Mouse (Mus musculus): ENCODE data around the gene Lmod1. TPM values are rescaled to one million over a fixed set of nuclear protein-coding genes. Genes with fewer than 3 reads are reported as not detected.

Gene Lmod1
- polyA plus RNA-seq, 1 experiment from 2014 or later = 3.1 TPM

GRCm38 (mm10) chr1:135405356-135405755, 80.7 kb downstream of the Lmod1 start:
- Histone ChIP-seq H3K27me3 (ENCODE audit: insufficient read depth, low read length) (no peaks in the 10 kb centered on the region), H3K4me1 (ENCODE audit: insufficient read depth) (no peaks in the 10 kb centered on the region), H3K9ac (no peak overlapping the region), H3K4me3 (ENCODE audit: low read depth, low read length) (no peak overlapping the region), H3K27ac (ENCODE audit: low read depth) (no peak overlapping the region), H3K36me3 (ENCODE audit: insufficient read depth) (peaks cover 98% of the 10 kb centered on the region), H3K4me2 (no peak overlapping the region), H3K9me3 (ENCODE audit: low read depth, low read length) (no peaks in the 10 kb centered on the region)
- no peak for ATAC-seq (ENCODE audit: insufficient read depth)
- 78% methylated on average over 7 of the region's 7 CpGs for WGBS
- no peak for TF ChIP-seq CTCF (IDR thresholded peaks at IDR 0.05; ENCODE audit: low read depth)
- DNase-seq = no peak

DNA sequence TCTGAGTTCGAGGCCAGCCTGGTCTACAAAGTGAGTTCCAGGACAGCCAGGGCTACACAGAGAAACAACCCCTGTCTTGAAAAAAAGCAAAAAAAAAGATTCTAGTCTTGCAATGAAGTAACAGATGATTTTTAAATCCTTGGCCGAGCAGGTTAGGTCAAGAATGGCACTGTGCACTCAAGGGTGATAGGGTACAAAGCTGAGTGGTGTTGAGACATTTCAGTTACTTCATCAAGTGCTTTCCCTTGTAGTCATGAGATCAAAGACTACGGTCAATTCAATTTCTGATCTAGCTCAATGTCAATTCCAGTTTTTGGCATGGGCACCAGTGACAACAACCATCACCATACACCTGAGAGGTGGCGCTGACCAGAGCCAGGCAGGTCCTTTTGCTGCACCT, 84.4 kb downstream of the Lmod1 start:
- no peak for ATAC-seq (ENCODE audit: insufficient read depth)
- no peaks in the 10 kb centered on the region for H3K9me3 ChIP-seq (ENCODE audit: low read depth, low read length)
- peaks cover 96% of the 10 kb centered on the region for H3K36me3 ChIP-seq (ENCODE audit: insufficient read depth)
- no peak for TF ChIP-seq CTCF (IDR thresholded peaks at IDR 0.05; ENCODE audit: low read depth)
- H3K27ac ChIP-seq (ENCODE audit: low read depth) = no peak overlapping the region
- H3K4me1 ChIP-seq (ENCODE audit: insufficient read depth) = 0 out of 2 replicates have a peak, but pooled peaks cover 3% of the 10 kb centered on the region
- 95% methylated on average over 4 of the region's 4 CpGs for WGBS
- DNase-seq = no peak
- no peak overlapping the region for H3K4me3 ChIP-seq (ENCODE audit: low read depth, low read length)
- no peak overlapping the region for H3K9ac ChIP-seq
- H3K27me3 ChIP-seq (ENCODE audit: insufficient read depth, low read length) = no peaks in the 10 kb centered on the region
- H3K4me2 ChIP-seq = no peak overlapping the region

DNA sequence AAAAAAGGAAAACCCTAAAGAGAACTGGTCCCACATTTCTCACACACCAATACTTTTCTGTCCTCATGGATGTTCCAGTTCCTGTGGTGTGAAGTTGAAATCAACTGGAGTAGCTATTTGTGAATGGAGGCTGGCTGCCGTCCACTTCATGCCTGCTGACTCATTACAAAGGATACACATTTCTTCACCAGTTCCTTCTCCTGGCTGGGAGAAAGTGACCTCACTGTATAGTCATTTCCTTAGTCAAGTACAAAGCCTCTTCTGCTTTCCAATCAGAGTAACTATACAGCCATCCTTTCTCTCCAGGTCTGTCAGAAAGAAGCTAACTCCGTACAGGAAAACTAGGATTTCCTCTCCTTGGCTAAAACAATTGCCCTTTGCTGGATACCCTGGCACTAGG, 86.4 kb downstream of the Lmod1 start:
- DNase-seq (peak; percentile 69), ATAC-seq (ENCODE audit: insufficient read depth) (peak; percentile 60; the same call in 1 of the 2 replicates)
- WGBS = 54% methylated on average over 2 of the region's 2 CpGs
- H3K4me3 ChIP-seq (ENCODE audit: low read depth, low read length) = no peak overlapping the region
- no peak overlapping the region for H3K4me2 ChIP-seq
- H3K9me3 ChIP-seq (ENCODE audit: low read depth, low read length) = no peaks in the 10 kb centered on the region
- TF ChIP-seq CTCF (IDR thresholded peaks at IDR 0.05; ENCODE audit: low read depth) = no peak
- 0 out of 2 replicates have a peak, but pooled peaks cover 3% of the 10 kb centered on the region for H3K4me1 ChIP-seq (ENCODE audit: insufficient read depth)
- H3K27ac ChIP-seq (ENCODE audit: low read depth) = peak overlapping the region; percentile 79
- H3K27me3 ChIP-seq (ENCODE audit: insufficient read depth, low read length) = no peaks in the 10 kb centered on the region
- H3K9ac ChIP-seq = no peak overlapping the region
- peaks cover 94% of the 10 kb centered on the region for H3K36me3 ChIP-seq (ENCODE audit: insufficient read depth)

GRCm38 (mm10) chr1:135412130-135412529, 87.5 kb downstream of the Lmod1 start:
- TF ChIP-seq CTCF (IDR thresholded peaks at IDR 0.05; ENCODE audit: low read depth) = no peak
- Histone ChIP-seq H3K4me3 (ENCODE audit: low read depth, low read length) (no peak overlapping the region), H3K9ac (no peak overlapping the region), H3K4me1 (ENCODE audit: insufficient read depth) (0 out of 2 replicates have a peak, but pooled peaks cover 3% of the 10 kb centered on the region), H3K9me3 (ENCODE audit: low read depth, low read length) (no peaks in the 10 kb centered on the region), H3K4me2 (no peak overlapping the region), H3K27me3 (ENCODE audit: insufficient read depth, low read length) (no peaks in the 10 kb centered on the region), H3K27ac (ENCODE audit: low read depth) (peak overlapping the region; percentile 79), H3K36me3 (ENCODE audit: insufficient read depth) (peaks cover 95% of the 10 kb centered on the region)
- WGBS = 91% methylated on average over 4 of the region's 4 CpGs
- ATAC-seq (ENCODE audit: insufficient read depth) (no peak), DNase-seq (no peak)

- Histone ChIP-seq H3K27me3 (ENCODE audit: insufficient read depth, low read length) (no peaks in the 10 kb centered on the region), H3K4me1 (ENCODE audit: insufficient read depth) (0 out of 2 replicates have a peak, but pooled peaks cover 3% of the 10 kb centered on the region), H3K4me2 (no peak overlapping the region), H3K9ac (no peak overlapping the region), H3K9me3 (ENCODE audit: low read depth, low read length) (no peaks in the 10 kb centered on the region), H3K4me3 (ENCODE audit: low read depth, low read length) (no peak overlapping the region), H3K36me3 (ENCODE audit: insufficient read depth) (peaks cover 95% of the 10 kb centered on the region), H3K27ac (ENCODE audit: low read depth) (no peak overlapping the region)
- DNase-seq = peak; percentile 36
- no peak for ATAC-seq (ENCODE audit: insufficient read depth)
- no peak for TF ChIP-seq CTCF (IDR thresholded peaks at IDR 0.05; ENCODE audit: low read depth)
These were observed 89.4 kb downstream of the Lmod1 start for GRCm38 (mm10) chr1:135413996-135414395.

Other genes starting within 250 kb of the Lmod1 start
- 11.1 and 12.0 TPM in 2 replicates for gene Lgr6, start 219.5 kb upstream of the Lmod1 start, polyA plus RNA-seq (2014; fragmentation: Nextera tagmentation; extraction: Ambion mirVana)
- gene Ptpn7, start 192.1 kb upstream of the Lmod1 start, polyA plus RNA-seq (2014; fragmentation: Nextera tagmentation; extraction: Ambion mirVana) = 2.3 and 2.8 TPM in 2 replicates
- gene Arl8a, start 178.0 kb upstream of the Lmod1 start, polyA plus RNA-seq (2014; fragmentation: Nextera tagmentation; extraction: Ambion mirVana) = 46.3 and 46.7 TPM in 2 replicates
- not detected in 2 replicates for gene Gpr37l1, start 157.1 kb upstream of the Lmod1 start, polyA plus RNA-seq (2014; fragmentation: Nextera tagmentation; extraction: Ambion mirVana)
- 12.3 and 13.5 TPM in 2 replicates for gene Elf3, start 66.2 kb upstream of the Lmod1 start, polyA plus RNA-seq (2014; fragmentation: Nextera tagmentation; extraction: Ambion mirVana)
- 96.6 and 99.2 TPM in 2 replicates for gene Rnpep, start 40.7 kb upstream of the Lmod1 start, polyA plus RNA-seq (2014; fragmentation: Nextera tagmentation; extraction: Ambion mirVana)
- 177 and 189 TPM in 2 replicates for gene Timm17a, start 11.0 kb upstream of the Lmod1 start, polyA plus RNA-seq (2014; fragmentation: Nextera tagmentation; extraction: Ambion mirVana)
- 26.1 and 31.2 TPM in 2 replicates for gene Shisa4, start 50.4 kb downstream of the Lmod1 start, polyA plus RNA-seq (2014; fragmentation: Nextera tagmentation; extraction: Ambion mirVana)
- gene Ipo9, start 105.7 kb downstream of the Lmod1 start, polyA plus RNA-seq (2014; fragmentation: Nextera tagmentation; extraction: Ambion mirVana) = 148 and 158 TPM in 2 replicates